Mouse (Mus musculus) ES-E14 (cell line): ENCODE results near the gene Slc39a7.
"Not testable (repeated sequence)": the region's sequence is repeated elsewhere in the genome, so short reads cannot be mapped to it uniquely, and the experiment has no call there.

ENCODE experiments used
- HCFC1 ChIP-seq: IDR thresholded peaks from 2 replicates; pipeline ENCODE4 v1.6.1; 2012; ENCODE audit warnings: low read length, inconsistent platforms, borderline replicate concordance; ENCODE audit not compliant: insufficient read depth
- ZC3H11A ChIP-seq: IDR thresholded peaks from 2 replicates; pipeline ENCODE4 v1.6.1; 2012; ENCODE audit warnings: low read depth, mild to moderate bottlenecking, inconsistent platforms, low read length, borderline replicate concordance
- ZNF384 ChIP-seq: IDR thresholded peaks from 2 replicates; pipeline ENCODE4 v1.6.1; 2012; ENCODE audit warnings: low read depth, low read length, inconsistent platforms

DNA sequence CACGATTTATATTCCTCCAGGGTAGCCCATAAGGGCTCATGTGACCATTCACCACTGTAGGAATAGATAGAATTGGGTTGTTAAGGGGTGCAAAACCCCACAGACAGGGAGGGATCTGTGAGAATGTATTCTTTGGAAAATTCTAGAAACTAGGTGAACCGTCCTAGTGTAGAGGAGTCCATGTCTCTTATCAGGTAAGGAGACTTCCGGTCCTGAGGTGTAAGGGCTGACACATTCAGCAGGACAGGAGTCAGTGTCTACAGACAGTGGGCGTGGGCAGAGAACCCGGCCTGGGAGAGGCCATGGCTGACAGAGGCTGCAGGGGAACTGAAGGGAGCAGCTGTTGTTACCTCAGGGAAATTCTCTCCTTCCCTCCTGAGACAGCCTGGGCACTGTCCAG lies 32.8 kb downstream of the Slc39a7 start:
- peak; percentile 88 for TF ChIP-seq ZNF384
- TF ChIP-seq HCFC1, ZC3H11A: not testable (repeated sequence)
